Mouse (Mus musculus): ENCODE measurements around the gene Gm6902. TPM values are rescaled to one million over a fixed set of nuclear protein-coding genes. Genes with fewer than 3 reads are reported as not detected.
"Not testable (repeated sequence)": the region's sequence is repeated elsewhere in the genome, so short reads cannot be mapped to it uniquely, and the experiment has no call there.

Gm6902 gene
- polyA plus RNA-seq (2014; fragmentation: Nextera tagmentation; extraction: Ambion mirVana), result not detected in 2 replicates

DNA sequence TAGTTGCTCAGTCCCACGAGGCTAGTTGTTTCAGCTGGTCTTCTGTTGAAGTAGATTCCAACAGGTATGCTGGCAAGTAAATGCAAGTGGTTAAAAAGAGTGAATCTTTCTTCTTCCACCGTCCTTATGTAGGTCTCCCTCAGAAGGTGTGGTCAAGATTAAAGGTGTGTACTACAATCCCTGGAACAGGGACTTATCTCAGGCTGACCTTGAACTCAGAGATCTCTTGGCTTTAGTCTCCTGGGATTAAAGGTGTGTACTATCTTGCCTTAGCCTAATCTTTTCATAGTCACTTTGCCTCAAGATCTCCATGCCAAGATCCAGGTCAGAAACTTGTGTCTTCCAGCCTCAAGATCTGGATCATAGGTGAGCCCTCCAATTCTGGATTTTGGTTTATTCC is at the start of gene Gm6902:
Gene Gm6902 (minus strand): TSS at position 101 of the 400 bp plus-strand sequence.
- not testable (repeated sequence) for H3K27me3 ChIP-seq (ENCODE audit: control insufficient read depth, insufficient read depth, low read length); H3K36me3 ChIP-seq (replicated peaks; ENCODE audit: control insufficient read depth, insufficient read depth, low read depth, low read length); H3K9me3 ChIP-seq (replicated peaks; ENCODE audit: control insufficient read depth, low read length); H3K4me3 ChIP-seq (ENCODE audit: low read depth, low read length); H3K27ac ChIP-seq (replicated peaks; ENCODE audit: low read depth, low read length); ATAC-seq (replicated peaks; ENCODE audit: insufficient number of reproducible peaks, low FRiP score, low TSS enrichment, low read depth); H3K4me1 ChIP-seq (ENCODE audit: control insufficient read depth, insufficient read depth, low read length); H3K9ac ChIP-seq (replicated peaks; ENCODE audit: low read length); DNase-seq (ENCODE audit: low spot score); H3K4me2 ChIP-seq (ENCODE audit: low read depth, low read length)
- WGBS, result no CpG with 5 or more reads among the region's 2 CpGs

GRCm38 (mm10) chr7:23300892-23301291 is 22.2 kb upstream of the Gm6902 start, which contains the start of gene Nlrp4e:
TSS of gene Nlrp4e (plus strand) at chr7:23301192.
- DNase-seq (ENCODE audit: low spot score); H3K4me2 ChIP-seq (ENCODE audit: low read depth, low read length); H3K4me1 ChIP-seq (ENCODE audit: control insufficient read depth, insufficient read depth, low read length); H3K36me3 ChIP-seq (replicated peaks; ENCODE audit: control insufficient read depth, insufficient read depth, low read depth, low read length); ATAC-seq (replicated peaks; ENCODE audit: insufficient number of reproducible peaks, low FRiP score, low TSS enrichment, low read depth); H3K4me3 ChIP-seq (ENCODE audit: low read depth, low read length); H3K9me3 ChIP-seq (replicated peaks; ENCODE audit: control insufficient read depth, low read length); H3K27ac ChIP-seq (replicated peaks; ENCODE audit: low read depth, low read length); H3K9ac ChIP-seq (replicated peaks; ENCODE audit: low read length); H3K27me3 ChIP-seq (ENCODE audit: control insufficient read depth, insufficient read depth, low read length): not testable (repeated sequence)
- 81% methylated on average over 3 of the region's 3 CpGs for WGBS

DNA sequence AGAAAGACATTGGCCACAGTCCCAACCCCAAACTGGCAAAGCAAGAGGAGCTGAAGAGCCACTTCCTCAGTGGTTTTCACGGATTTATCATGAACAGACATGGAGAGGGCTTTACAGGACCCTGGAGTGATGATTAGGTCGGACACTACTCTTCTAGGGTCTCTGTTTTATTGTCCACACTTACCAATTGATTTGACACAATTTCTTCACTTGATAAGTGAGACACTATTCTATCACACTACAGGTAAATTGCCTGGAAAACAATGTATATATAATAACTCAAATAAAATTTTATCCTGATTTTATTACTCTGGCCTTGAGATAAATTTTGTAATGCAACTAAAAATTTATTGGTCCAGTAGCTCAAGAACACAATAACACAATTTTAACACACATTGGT is 27.1 kb downstream of the Gm6902 start, which contains the start of gene Vmn1r166:
Gene Vmn1r166 (minus strand): TSS at position 101 of the 400 bp plus-strand sequence.
- H3K27ac ChIP-seq (replicated peaks; ENCODE audit: low read depth, low read length); DNase-seq (ENCODE audit: low spot score); H3K9ac ChIP-seq (replicated peaks; ENCODE audit: low read length); H3K4me2 ChIP-seq (ENCODE audit: low read depth, low read length); ATAC-seq (replicated peaks; ENCODE audit: insufficient number of reproducible peaks, low FRiP score, low TSS enrichment, low read depth); H3K4me3 ChIP-seq (ENCODE audit: low read depth, low read length); H3K4me1 ChIP-seq (ENCODE audit: control insufficient read depth, insufficient read depth, low read length); H3K27me3 ChIP-seq (ENCODE audit: control insufficient read depth, insufficient read depth, low read length); H3K36me3 ChIP-seq (replicated peaks; ENCODE audit: control insufficient read depth, insufficient read depth, low read depth, low read length); H3K9me3 ChIP-seq (replicated peaks; ENCODE audit: control insufficient read depth, low read length): not testable (repeated sequence)
- WGBS, result no CpG with 5 or more reads among the region's 2 CpGs

Other genes with a start within 250 kb of the Gm6902 start
- not detected in 2 replicates for gene Vmn1r163, start 223.4 kb downstream of the Gm6902 start, polyA plus RNA-seq (2014; fragmentation: Nextera tagmentation; extraction: Ambion mirVana)
- not detected in 2 replicates for gene Gm8720, start 211.4 kb downstream of the Gm6902 start, polyA plus RNA-seq (2014; fragmentation: Nextera tagmentation; extraction: Ambion mirVana)
- gene Gm10662, start 134.4 kb downstream of the Gm6902 start, polyA plus RNA-seq (2014; fragmentation: Nextera tagmentation; extraction: Ambion mirVana), result not detected in 2 replicates
- gene Vmn1r165, start 61.6 kb downstream of the Gm6902 start, polyA plus RNA-seq (2014; fragmentation: Nextera tagmentation; extraction: Ambion mirVana), result not detected in 2 replicates
- gene Vmn1r166, start 27.2 kb downstream of the Gm6902 start, polyA plus RNA-seq (2014; fragmentation: Nextera tagmentation; extraction: Ambion mirVana), result not detected in 2 replicates
- gene Nlrp4e, start 22.3 kb upstream of the Gm6902 start, polyA plus RNA-seq (2014; fragmentation: Nextera tagmentation; extraction: Ambion mirVana), result not detected in 2 replicates
- gene Nlrp5, start 107.0 kb upstream of the Gm6902 start, polyA plus RNA-seq (2014; fragmentation: Nextera tagmentation; extraction: Ambion mirVana), result not detected in 2 replicates
- not detected in 2 replicates for gene Vmn1r167, start 228.3 kb upstream of the Gm6902 start, polyA plus RNA-seq (2014; fragmentation: Nextera tagmentation; extraction: Ambion mirVana)

All from embryonic facial prominence, embryonic 11.5 days (tissue).